ENCODE assay signal across 27 mouse cellular contexts in genomic region chr12:71365208-71365607, GRCm38 (mm10). TPM values are rescaled to one million over a fixed set of nuclear protein-coding genes. Genes with fewer than 3 reads are reported as not detected.
A peak's percentile ranks its signal among the peaks of the same experiment; 100 is the strongest.
DNase-seq lines count a peak whose midpoint lies in the region; ATAC-seq and TF ChIP-seq lines count a peak whose summit lies in the region.
"Had no signal": no experiment of that assay in that cellular context is flagged by ENCODE, and none has a peak within 500 bp of the region (broad histone marks: within the 10 kb centered on the region; RNA-seq: fewer than 3 reads in every experiment).

No protein-coding gene starts in this region.

- no peak for TF ChIP-seq EP300 in heart, adult 2 months (IDR thresholded peaks at IDR 0.05; ENCODE audit: insufficient read depth, low read depth, low read length)

- no peak overlapping the region for H3K4me2 ChIP-seq in forebrain, embryonic 15.5 days (replicated peaks)
- no peak overlapping the region for H3K4me2 ChIP-seq in forebrain, embryonic 13.5 days
- H3K4me2 ChIP-seq in kidney, postnatal 0 days (ENCODE audit: low read length), result no peak overlapping the region
- H3K4me2 ChIP-seq: embryonic facial prominence, embryonic 12.5 days; embryonic facial prominence, embryonic 15.5 days; hindbrain, embryonic 13.5 days had no signal

- ATAC-seq in forebrain, embryonic 15.5 days (replicated peaks), result no peak
- ATAC-seq in forebrain, embryonic 13.5 days, result no peak
- ATAC-seq in kidney, postnatal 0 days (replicated peaks; ENCODE audit: low FRiP score, low read depth), result no peak
- ATAC-seq: forebrain, embryonic 14.5 days; intestine, postnatal 0 days; Patski had no signal

- H3K4me1 ChIP-seq in forebrain, embryonic 15.5 days, result peaks cover 23% of the 10 kb centered on the region
- H3K4me1 ChIP-seq in forebrain, embryonic 13.5 days, result peaks cover 20% of the 10 kb centered on the region; the same call in 1 of the 2 replicates
- H3K4me1 ChIP-seq in heart, adult 2 months (ENCODE audit: control insufficient read depth, insufficient read depth, low read length), result peaks cover 2% of the 10 kb centered on the region
- H3K4me1 ChIP-seq in kidney, postnatal 0 days (replicated peaks; ENCODE audit: insufficient read depth, low read length), result no peaks in the 10 kb centered on the region; the same call in 1 of the 2 replicates
- H3K4me1 ChIP-seq: embryonic facial prominence, embryonic 15.5 days had no signal

- H3K4me3 ChIP-seq in forebrain, embryonic 15.5 days, result no peak overlapping the region
- no peak overlapping the region for H3K4me3 ChIP-seq in forebrain, embryonic 13.5 days
- no peak overlapping the region for H3K4me3 ChIP-seq in heart, adult 2 months
- H3K4me3 ChIP-seq in kidney, postnatal 0 days (replicated peaks; ENCODE audit: low read depth, low read length), result no peak overlapping the region
- H3K4me3 ChIP-seq: embryonic facial prominence, embryonic 12.5 days; embryonic facial prominence, embryonic 15.5 days; heart, embryonic 10.5 days; hindbrain, embryonic 10.5 days; hindbrain, embryonic 13.5 days had no signal

- TF ChIP-seq POLR2A in heart, adult 2 months (IDR thresholded peaks at IDR 0.05; ENCODE audit: insufficient read depth, low read depth, low read length), result no peak
- TF ChIP-seq POLR2A in brain, embryonic 14.5 days (IDR thresholded peaks at IDR 0.05; ENCODE audit: borderline replicate concordance, extremely low read depth, insufficient read depth, insufficient read length, poor library complexity, severe bottlenecking), result no peak

- TF ChIP-seq CTCF in heart, adult 2 months (IDR thresholded peaks at IDR 0.05), result no peak
- no peak for TF ChIP-seq CTCF in kidney, postnatal 0 days (IDR thresholded peaks at IDR 0.05; ENCODE audit: low read depth)
- no peak for TF ChIP-seq CTCF in brain, embryonic 14.5 days (IDR thresholded peaks at IDR 0.05; ENCODE audit: borderline replicate concordance, extremely low read depth, insufficient read depth, insufficient read length)

- no peak for DNase-seq in heart, adult 2 months
- DNase-seq in heart, postnatal 4 days, result no peak
- DNase-seq in kidney, postnatal 0 days (ENCODE audit: low spot score), result peak; percentile 61
- DNase-seq in kidney, adult 8-10 months, result no peak
- peak; percentile 31 for DNase-seq in brain, embryonic 14.5 days (ENCODE audit: low read depth)
- DNase-seq: adrenal gland, postnatal 10 days; adrenal gland, postnatal 36 days; B cell, adult 2 months; cerebellum, adult 11 months; cerebellum, adult 2 months; cerebellum, adult 9-11 months; cerebellum, postnatal 25 days; gastrocnemius, postnatal 10 days; gastrocnemius, postnatal 36 days; heart, adult 18-20 months had no signal

- H3K9me3 ChIP-seq in forebrain, embryonic 15.5 days, result no peaks in the 10 kb centered on the region
- H3K9me3 ChIP-seq in forebrain, embryonic 13.5 days (replicated peaks), result no peaks in the 10 kb centered on the region
- no peaks in the 10 kb centered on the region for H3K9me3 ChIP-seq in kidney, postnatal 0 days (replicated peaks; ENCODE audit: low read length)
- H3K9me3 ChIP-seq: embryonic facial prominence, embryonic 12.5 days; embryonic facial prominence, embryonic 15.5 days; G1E; heart, embryonic 10.5 days; hindbrain, embryonic 10.5 days; hindbrain, embryonic 13.5 days had no signal

- H3K27me3 ChIP-seq in forebrain, embryonic 15.5 days, result no peaks in the 10 kb centered on the region
- H3K27me3 ChIP-seq in forebrain, embryonic 13.5 days, result no peaks in the 10 kb centered on the region
- no peaks in the 10 kb centered on the region for H3K27me3 ChIP-seq in heart, adult 2 months (ENCODE audit: control insufficient read depth, insufficient read depth, low read length)
- no peaks in the 10 kb centered on the region for H3K27me3 ChIP-seq in kidney, postnatal 0 days (ENCODE audit: insufficient read depth, low read length)
- H3K27me3 ChIP-seq: CH12.LX; embryonic facial prominence, embryonic 12.5 days; embryonic facial prominence, embryonic 15.5 days; hindbrain, embryonic 13.5 days had no signal

- H3K27ac ChIP-seq in forebrain, embryonic 15.5 days (replicated peaks), result peak overlapping the region; percentile 33; the same call in 1 of the 2 replicates
- H3K27ac ChIP-seq in forebrain, embryonic 13.5 days, result no peak overlapping the region
- peak overlapping the region; percentile 61; the same call in 1 of the 2 replicates for H3K27ac ChIP-seq in heart, adult 2 months
- no peak overlapping the region for H3K27ac ChIP-seq in kidney, postnatal 0 days
- H3K27ac ChIP-seq: embryonic facial prominence, embryonic 12.5 days; embryonic facial prominence, embryonic 15.5 days; heart, embryonic 10.5 days; hindbrain, embryonic 10.5 days; hindbrain, embryonic 13.5 days had no signal

- intact Hi-C loops in heart, adult 2 months (cut with DNase I), result no loop called here

- H3K9ac ChIP-seq in forebrain, embryonic 15.5 days (replicated peaks), result no peak overlapping the region
- H3K9ac ChIP-seq in forebrain, embryonic 13.5 days, result no peak overlapping the region
- no peak overlapping the region for H3K9ac ChIP-seq in heart, adult 2 months (ENCODE audit: low read depth, low read length)
- no peak overlapping the region for H3K9ac ChIP-seq in kidney, postnatal 0 days (ENCODE audit: low read depth, low read length)
- H3K9ac ChIP-seq: embryonic facial prominence, embryonic 12.5 days; embryonic facial prominence, embryonic 15.5 days; hindbrain, embryonic 13.5 days had no signal

- WGBS in forebrain, embryonic 15.5 days, result 54% methylated on average over 7 of the region's 7 CpGs
- 53% methylated on average over 7 of the region's 7 CpGs for WGBS in forebrain, embryonic 13.5 days
- 33% methylated on average over 7 of the region's 7 CpGs for WGBS in heart, adult 2 months
- WGBS in kidney, postnatal 0 days, result 44% methylated on average over 7 of the region's 7 CpGs

- no peaks in the 10 kb centered on the region for H3K36me3 ChIP-seq in forebrain, embryonic 15.5 days
- H3K36me3 ChIP-seq in forebrain, embryonic 13.5 days (ENCODE audit: poor library complexity, severe bottlenecking), result no peaks in the 10 kb centered on the region
- H3K36me3 ChIP-seq in heart, adult 2 months (ENCODE audit: control insufficient read depth, insufficient read depth, low read length), result no peaks in the 10 kb centered on the region
- H3K36me3 ChIP-seq in kidney, postnatal 0 days (ENCODE audit: insufficient read depth, low read length), result no peaks in the 10 kb centered on the region
- H3K36me3 ChIP-seq: embryonic facial prominence, embryonic 12.5 days; embryonic facial prominence, embryonic 15.5 days; G1E; heart, embryonic 10.5 days; hindbrain, embryonic 10.5 days; hindbrain, embryonic 13.5 days had no signal

- no peaks in the 10 kb centered on the region for H3K79me2 ChIP-seq in heart, adult 2 months (replicated peaks; ENCODE audit: control insufficient read depth, insufficient read depth, low read length)

RNA-seq across cellular contexts. Expression of gene Dact1, which starts 55.5 kb away (rescaled TPM):
- 38.7 and 42.1 TPM in 2 replicates for polyA plus RNA-seq in forebrain, embryonic 15.5 days (2015; fragmentation: Nextera tagmentation; extraction: Ambion mirVana)
- 22.4 and 26.0 TPM in 2 replicates for polyA plus RNA-seq in forebrain, embryonic 13.5 days (2015; fragmentation: Nextera tagmentation; extraction: Ambion mirVana)
- 1 to 10 TPM; 2.5 to 3.8 TPM for total RNA-seq in heart, adult 2 months (2021)
- polyA plus RNA-seq in heart, adult 2 months (2012; rRNA removed), result 3.8 and 5.3 TPM in 2 replicates
- total RNA-seq in heart, postnatal 4 days (2021), result 10 to 100 TPM; 19.0 to 23.1 TPM
- polyA plus RNA-seq in kidney, postnatal 0 days (2015; fragmentation: Nextera tagmentation; extraction: Ambion mirVana), result 12.4 and 15.3 TPM in 2 replicates
- polyA plus RNA-seq in brain, embryonic 14.5 days (2012; rRNA removed), result 50.1 and 58.5 TPM in 2 replicates

Comparison
In these comparisons a context has a peak if more than half of its experiments do, and no peak if none do; other contexts are left out.
1. H3K27ac ChIP-seq: peak in forebrain, embryonic 15.5 days (single experiment) and heart, adult 2 months (single experiment); none in forebrain, embryonic 13.5 days (single experiment) and kidney, postnatal 0 days (single experiment).
2. DNase-seq: peak in kidney, postnatal 0 days (single experiment) and brain, embryonic 14.5 days (single experiment); none in heart, adult 2 months (0 of 2), heart, postnatal 4 days (single experiment) and kidney, adult 8-10 months (0 of 2).